Mouse (Mus musculus) ovary, postnatal 36 days (tissue): ENCODE measurements around the gene Hnrnpul1.

Experiments used
- DNase-seq: peaks from one replicate; pipeline ENCODE4 v3.0.0; 2022; ENCODE audit warnings: low spot score, mixed read lengths

Hnrnpul1 gene

DNA sequence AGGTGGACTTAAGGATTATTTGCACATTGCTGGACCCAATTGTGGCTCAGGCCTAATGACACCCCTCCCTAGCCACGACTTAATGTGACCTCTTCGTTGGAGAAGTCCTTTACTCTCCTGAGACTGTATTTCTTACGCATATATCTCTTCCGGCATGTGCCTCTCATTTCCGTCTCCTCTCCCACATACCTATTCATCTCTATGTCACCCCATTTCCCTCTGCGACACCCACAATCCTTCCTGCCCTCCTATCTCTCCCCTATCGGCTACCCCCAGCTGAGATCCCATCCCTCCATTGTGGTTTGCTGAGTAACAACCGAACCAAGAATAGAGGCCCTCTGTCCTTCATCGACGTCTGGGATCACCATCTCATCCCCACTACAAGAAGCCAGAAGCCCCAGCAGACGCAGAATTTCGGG, 64.9 kb downstream of the Hnrnpul1 start:
- DNase-seq = no peak

DNA sequence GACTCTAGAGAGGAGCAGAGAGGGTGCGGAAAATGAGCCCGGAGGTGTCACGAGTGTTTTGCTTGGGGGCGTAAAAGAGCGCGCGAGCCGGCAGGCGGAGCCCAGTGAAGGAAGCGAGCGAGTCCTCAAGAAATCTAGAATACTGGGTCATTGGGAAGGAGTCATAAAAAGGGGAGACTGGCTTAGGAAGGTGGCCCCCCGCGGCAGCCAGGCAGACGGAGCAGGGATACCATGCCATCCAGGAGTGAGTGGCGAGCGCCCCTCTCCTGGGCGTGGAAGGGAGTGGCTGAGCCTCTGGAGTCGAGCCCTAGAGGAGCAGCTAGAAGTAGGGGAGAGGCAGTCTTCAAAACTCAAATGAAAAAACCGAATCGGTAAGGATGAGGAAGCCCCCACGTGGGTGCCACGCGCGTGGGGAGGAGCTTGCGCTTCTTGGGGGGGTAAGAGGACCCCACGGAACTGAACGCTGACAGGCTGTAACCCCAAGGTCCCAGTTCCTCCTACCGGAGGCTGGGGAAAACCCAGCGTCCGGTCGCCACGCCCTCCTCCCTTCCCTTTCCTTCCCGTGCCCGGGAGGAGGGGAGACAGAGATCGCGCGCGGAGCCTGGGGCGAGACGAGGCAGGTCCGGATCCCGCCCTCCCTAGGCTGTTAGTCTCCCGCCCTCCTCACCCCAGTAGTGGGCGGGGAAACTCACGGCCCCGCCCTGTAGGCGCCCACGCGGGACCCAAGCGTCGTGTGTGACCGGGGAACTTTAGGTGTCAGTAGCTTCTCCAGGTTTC, 65.6 kb downstream of the Hnrnpul1 start:
- DNase-seq = peak; percentile 64

DNA sequence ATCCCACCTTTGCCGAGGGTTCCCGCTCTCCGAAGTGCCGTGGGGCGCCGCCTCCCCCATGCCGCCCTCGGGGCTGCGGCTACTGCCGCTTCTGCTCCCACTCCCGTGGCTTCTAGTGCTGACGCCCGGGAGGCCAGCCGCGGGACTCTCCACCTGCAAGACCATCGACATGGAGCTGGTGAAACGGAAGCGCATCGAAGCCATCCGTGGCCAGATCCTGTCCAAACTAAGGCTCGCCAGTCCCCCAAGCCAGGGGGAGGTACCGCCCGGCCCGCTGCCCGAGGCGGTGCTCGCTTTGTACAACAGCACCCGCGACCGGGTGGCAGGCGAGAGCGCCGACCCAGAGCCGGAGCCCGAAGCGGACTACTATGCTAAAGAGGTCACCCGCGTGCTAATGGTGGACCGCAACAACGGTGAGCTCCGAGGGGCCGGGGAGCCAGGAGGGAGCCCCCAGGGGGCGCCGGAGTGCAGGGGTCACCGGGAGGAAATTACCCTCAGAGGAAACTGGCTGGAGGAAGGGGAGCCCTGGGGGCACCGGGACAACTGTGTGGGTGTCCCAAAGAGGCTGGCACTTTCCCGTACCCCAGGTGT, 66.7 kb downstream of the Hnrnpul1 start:
- DNase-seq = peak; percentile 66

DNA sequence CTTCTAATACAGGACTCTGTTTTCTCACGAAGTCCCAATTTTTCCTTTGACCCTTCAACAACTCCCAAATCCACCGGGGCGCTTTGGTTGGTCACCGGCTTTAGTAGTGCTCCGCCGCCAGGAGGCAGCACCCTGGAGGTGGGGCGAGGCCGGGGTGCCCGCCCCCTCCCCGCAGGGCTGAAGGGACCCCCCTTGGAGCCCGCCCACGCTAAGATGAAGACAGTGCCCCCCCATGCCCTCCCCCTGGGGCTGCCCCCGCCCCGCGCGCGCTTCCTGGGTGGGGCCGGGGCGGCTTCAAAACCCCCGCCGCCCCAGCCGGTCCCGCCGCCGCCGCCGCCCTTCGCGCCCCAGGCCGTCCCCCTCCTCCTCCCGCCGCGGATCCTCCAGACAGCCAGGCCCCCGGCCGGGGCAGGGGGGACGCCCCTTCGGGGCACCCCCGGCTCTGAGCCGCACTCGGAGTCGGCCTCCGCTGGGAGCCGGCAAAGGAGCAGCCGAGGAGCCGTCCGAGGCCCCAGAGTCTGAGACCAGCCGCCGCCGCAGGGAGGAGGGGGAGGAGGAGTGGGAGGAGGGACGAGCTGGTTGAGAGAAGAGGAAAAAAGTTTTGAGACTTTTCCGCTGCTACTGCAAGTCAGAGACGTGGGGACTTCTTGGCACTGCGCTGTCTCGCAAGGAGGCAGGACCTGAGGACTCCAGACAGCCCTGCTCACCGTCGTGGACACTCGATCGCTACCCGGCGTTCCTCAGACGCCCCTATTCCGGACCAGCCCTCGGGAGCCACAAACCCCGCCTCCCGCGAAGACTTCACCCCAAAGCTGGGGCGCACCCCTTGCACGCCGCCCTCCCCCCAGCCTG, 67.7 kb downstream of the Hnrnpul1 start, which contains the start of gene Tgfb1:
TSS of gene Tgfb1 (plus strand) at position 323 of the 852 bp plus-strand sequence.
- DNase-seq = peak; percentile 78

DNA sequence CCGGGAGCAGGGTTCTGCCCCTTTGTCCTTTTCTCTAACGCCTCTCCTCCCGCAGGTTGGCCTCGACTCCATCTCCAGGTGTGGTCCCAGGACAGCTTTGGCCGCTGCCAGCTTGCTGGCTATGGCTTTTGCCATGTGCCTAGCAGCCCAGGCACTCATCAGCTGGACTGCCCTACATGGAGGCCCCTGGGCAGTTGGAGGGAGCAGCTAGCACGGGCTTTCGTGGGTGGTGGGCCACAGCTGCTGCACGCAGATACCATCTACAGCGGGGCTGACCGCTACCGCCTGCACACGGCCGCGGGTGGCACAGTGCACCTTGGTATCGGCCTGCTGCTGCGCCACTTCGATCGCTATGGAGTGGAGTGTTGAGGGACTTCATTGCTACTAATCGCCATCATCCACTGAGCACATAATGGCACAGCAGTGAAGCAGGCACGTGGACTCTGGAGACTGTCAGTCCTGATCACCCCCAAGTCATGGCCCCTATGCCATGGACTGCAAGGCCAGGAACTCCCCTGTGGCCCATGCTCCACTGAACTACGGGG, 68.6 kb downstream of the Hnrnpul1 start:
- no peak for DNase-seq

DNA sequence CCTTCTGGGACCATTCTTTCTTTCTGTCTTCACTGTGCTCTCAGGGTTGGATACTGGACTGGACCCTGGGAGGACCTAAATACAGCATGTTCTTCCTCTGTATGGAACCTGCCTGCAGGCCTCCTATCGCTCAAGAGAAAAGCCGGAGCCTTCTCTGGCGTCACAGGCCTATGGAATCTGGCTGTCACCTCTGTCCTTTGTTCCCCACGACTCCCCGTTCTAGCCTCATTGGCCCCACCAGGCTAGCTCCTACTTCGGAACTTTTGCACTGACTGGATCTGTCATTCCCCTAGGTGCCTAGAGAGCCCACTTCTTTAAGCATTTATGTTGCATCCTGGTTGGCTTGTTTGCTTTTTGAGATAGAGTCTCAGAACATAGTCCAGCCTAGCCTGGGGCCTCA, 69.9 kb downstream of the Hnrnpul1 start:
- no peak for DNase-seq

DNA sequence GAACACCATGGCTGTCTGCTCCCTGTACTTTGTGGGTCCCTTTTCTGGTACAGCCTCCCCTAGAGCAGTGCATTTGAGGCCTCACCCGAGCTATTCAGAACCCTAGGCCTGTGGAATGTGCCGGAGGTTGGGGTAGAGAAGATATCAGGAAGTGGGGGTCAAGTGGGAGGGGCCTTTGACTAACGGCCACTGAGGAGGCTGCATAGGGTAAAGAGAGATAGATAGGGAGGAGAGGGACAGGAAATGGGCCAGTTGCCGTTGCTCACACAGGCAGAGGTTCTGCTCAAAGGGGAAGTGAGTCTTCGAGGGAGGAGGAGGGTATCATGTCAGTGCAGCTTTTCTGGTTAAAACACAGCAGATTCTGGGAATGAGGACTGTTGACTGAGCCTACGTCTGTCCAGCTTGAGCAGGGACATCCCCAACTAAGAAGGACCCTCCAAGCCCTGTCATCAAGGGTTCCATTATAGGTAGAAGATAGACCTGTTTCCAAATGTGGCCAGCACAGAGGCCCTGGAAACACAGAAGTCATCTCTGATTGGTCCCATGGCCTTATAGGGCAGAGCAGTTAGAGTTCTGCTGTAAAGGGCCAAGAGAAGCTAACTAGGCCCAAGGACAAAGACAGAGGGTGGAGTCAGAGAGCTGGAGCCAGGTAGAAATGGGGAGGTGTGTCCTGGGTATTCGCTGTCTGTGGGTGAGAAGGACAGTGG, 70.9 kb downstream of the Hnrnpul1 start:
- no peak for DNase-seq

DNA sequence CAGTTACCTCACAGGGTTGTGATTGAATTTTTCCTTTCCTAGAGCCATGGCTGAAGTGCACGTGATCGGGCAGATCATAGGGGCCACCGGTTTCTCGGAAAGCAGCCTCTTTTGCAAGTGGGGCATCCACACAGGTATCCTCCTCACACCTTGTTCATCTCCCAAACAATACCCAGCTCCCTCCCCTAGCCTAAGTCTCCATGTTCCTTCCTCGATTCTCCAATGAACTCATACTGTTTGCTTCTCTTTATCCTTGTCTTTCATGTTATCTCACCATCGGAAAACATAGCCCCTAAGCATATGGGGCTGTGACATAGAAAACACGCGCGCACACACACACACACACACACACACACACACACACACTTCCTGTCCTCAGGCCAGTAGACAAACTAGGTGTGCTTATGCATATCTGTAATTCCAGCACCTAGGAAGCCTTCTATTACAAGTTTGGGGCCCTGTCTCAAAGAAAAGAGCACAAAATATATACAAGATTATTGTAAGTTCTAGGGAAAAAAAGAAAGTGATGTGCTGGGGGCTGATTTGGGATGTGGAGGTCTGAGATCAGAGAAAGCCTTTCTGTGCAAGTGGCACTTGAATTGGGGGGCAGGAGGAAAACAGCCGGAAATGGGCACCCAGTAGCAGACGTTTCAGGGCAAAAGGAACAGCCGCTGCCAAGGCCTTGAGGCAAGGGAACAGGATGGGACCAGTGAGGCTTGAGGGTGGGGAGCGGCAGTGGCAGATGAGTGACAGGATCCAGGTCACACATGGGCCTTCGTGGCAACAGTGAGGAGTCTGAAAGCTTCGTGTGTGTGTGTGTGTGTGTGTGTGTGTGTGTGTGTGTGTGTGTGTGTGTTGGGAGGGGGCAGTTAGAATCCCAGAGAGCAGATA, 73.0 kb downstream of the Hnrnpul1 start:
- DNase-seq = no peak

DNA sequence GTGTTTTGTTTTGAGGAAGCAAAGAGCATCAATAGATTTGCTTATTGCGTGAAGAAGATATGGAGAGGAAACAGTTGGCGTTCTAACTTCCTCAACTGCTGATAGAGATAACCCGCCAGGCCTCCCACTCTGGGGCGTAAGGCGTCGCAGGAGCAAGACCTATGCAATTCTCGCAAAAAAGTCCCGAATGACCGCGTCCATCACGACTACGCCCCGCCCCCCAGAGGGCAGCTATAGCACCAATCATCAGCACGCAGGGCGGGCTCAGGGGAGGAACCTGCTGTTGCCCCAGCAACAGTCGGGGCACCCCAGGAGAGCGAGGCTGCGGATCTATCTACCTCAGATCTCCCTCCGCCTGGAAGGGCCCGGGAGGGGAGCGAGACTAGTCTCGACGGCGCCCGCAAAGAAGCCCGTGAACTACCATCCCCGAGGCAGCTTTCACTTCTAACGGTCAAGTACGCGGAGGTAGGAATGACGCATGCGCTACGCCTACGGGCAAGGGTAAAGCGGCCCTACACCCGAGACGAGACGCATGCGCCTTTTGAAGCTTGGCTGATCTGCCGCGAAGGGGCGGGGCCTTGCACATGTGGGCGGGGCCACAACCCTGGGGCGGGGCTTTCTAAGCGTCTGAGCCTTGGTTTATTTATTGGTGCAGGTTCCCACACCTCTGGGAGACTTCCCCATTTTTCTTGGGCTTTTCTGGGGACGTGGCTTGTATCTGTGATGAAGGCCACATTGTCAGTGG, 73.9 kb downstream of the Hnrnpul1 start, which contains the start of gene B9d2:
TSS of gene B9d2 (plus strand) at position 267 of the 745 bp plus-strand sequence.
- peak; percentile 94 for DNase-seq

DNA sequence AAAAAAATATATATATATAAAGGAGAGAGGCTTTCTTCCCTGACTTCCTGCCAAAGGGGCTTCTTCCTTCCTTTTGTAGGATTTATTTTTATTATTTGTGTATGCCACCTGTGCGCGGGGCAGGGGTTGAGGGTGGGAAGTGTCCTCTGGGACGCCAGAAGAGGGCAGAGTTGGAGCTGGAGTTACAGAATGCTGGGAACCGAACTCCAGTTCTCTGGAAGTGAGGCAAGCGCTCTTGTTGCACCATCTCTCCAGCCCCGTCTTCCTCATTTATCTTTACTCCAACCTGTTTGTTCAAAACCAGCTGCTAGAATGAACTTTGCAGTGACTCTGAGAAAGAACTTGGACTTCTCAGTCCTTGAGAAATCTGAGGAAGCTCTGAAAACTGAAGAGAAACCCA, 74.6 kb downstream of the Hnrnpul1 start:
- DNase-seq = no peak

DNA sequence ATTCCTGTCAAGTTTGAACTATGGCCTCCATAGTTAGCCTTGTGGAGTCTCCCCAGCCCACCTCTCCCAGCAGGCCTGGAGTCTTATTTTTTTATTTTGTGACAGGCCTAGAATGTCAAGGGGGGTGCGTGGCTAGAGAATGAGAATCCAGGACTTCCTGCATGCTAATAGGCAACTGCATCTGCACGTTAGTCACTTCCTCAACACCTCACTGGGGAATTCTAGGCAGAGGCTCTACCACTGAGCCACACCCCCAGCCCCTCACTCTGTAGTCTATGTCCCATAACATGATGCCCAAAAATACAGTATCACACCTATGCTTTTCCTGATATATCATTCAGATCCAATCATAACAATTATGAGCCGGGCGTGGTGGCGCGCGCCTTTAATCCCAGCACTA, 77.5 kb downstream of the Hnrnpul1 start:
- DNase-seq = no peak

DNA sequence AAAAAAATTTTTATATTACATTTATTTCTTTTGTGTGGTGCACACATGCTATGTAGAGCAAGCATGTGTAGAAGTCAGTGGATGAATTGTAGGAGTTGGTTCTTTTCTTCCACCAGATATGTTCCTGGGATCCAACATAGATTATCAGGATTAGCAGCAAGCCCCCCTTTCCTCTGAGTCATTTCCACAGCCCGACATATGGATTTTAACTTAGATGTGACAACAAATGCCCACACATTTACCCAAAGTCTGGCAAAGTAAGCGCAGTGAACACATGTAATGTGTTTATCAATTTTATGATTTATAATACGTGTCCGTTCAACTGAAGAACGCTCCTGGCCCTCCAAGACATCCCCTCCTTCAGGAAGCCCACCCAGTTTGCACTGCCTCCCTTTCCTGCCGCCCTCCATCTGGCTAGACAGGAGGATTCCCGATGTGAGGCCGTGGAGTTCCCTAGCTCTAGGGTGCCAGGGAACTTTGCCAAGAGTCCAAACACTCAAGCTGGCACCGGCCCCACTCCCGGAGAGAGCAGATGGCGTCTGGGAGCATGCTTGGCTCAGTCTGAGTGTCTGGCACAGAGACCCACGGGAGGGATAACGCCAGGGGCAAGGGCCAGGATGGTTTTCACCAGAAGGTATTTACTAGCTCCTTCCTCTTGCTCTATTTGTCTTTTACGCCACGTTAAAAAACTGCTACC, 78.3 kb downstream of the Hnrnpul1 start:
- DNase-seq = peak; percentile 77

DNA sequence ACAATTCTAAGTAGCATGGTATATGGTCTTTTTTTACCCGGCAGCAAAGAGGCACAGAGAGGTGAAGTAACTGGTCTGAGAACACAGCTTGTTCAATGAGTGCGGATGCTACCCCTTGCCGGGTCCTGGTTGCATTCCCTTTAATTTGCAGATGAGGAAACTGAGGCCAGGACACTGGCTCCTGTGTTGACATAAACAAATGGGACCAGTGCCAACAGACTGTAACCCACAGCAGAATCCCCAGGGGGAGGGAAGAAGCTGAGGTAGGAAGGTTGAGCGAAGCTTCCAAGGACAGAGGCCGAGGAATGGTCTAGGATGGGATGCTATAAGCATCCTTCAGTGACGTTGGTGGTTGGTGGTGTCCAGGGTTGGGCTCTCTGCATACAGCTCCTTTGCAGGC, 79.2 kb downstream of the Hnrnpul1 start:
- DNase-seq = no peak

DNA sequence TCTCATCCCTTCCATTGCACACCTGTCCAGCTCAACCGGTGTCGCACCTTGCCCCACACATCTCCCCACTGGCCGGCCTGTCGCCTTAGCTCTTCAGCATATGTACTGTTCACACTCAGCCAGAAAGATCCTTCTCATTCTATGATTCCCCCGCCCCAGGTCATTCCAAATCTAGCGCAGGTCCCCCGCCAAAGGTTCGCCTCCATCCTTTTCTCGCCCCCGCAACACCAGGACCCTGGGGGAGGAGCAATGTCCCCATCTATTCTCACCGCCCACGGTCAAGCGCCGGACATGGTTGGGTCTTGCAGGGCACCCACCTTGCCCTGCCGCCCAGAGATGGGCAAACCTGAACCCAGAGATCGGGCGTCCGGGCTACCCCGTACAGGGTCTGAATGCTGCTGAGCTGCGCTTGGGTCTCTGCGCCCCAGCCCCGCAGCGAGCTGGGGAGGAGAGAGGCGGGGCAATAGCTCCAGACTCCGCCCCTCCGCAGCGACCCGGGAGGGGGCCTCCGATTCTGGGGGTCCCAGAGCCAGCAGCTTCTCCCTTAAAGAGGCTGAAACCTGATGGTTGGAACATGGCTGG, 79.7 kb downstream of the Hnrnpul1 start, which contains the start of gene Tmem91:
TSS of gene Tmem91 (minus strand) at position 448 of the 582 bp plus-strand sequence.
- DNase-seq = no peak

DNA sequence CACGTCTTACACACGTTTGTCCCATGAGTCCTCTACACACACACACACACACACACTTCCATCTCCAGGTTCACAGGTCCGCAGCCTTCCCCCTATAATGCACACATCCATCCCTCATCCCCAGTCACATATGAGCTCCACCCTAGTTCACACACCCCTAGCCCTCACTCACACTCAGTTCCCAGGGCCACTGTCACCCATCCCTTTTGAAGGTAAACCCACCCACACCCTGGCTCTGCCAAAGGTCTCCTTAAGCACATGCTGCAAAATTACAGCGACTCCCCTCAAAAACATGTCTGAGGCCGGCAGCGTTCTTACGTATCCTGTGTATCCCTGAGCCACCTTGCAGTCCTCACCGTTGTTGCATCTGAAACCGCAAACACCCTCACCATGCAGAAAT, 80.3 kb downstream of the Hnrnpul1 start:
- no peak for DNase-seq

DNA sequence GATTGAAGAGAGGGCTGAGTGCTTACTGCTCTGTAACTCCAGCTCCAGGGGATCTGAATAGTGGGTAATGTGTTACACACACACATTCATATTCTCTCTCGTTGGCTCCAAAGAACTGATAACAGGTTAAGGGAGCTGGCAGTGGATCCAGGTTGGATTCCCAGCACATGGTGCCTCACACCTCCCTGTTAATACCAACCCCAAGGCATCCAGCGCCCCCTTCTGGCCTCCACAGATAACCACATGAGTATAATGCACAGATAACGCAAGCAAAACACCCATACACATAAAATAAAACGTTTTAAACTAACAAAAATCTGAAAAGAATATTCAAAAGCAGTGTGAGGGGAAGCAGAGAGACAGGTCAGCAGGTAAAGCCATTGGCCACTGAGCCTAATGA, 82.1 kb downstream of the Hnrnpul1 start:
- DNase-seq = no peak

DNA sequence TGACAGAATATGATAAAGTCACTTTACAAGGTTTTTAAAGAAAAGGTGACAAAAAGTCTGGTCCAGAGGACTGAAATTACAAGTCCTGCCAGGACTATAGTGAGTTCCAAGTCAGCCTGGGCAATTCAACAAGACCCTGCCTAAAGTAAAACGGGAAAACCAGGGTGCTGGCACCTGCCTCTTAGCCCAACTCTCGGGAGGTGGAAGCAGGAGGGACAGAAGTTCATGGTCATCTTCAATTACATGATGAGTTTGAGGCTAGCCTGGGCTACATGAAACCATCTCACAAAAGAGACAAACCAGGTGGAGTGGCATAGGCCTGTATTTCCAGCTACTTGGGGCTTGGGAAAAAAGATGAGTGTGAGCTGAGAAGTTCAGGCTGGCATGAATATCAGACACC, 82.9 kb downstream of the Hnrnpul1 start:
- DNase-seq = no peak
